Mouse (Mus musculus): Measurements from ENCODE around the gene Anks4b.

- TF ChIP-seq CTCF (IDR thresholded peaks at IDR 0.05) (no peak), EP300 (IDR thresholded peaks at IDR 0.05) (no peak)
Measured at GRCm38 (mm10) chr7:120188946-120189345, 15.3 kb downstream of the Anks4b start.
